Mouse (Mus musculus): ENCODE results near the gene Cep290. TPM values are rescaled to one million over a fixed set of nuclear protein-coding genes. Genes with fewer than 3 reads are reported as not detected.

The Cep290 gene
- total RNA-seq, 2 experiments from 2014 or later: 26.2 to 43.7 TPM

DNA sequence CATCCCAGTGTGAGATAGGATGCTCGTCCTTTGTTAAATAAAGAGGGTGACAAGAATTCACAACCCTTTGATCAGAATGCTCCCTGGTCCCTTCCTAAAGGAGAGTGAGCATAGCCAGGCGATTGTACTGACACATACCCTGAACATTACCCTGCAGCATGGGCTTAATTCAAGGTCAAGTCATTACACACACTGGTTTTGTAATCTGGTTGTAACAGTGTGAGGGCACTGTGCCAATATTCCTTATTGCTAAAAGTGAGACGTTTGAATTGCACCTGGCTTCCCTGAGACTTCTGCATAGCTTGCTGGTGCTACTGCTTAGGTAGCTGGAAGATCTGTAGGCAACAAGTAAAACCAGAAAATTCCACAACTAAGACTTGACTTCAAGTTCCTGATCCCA is 96.8 kb downstream of the Cep290 start:
- ATAC-seq (replicated peaks; ENCODE audit: low FRiP score, low TSS enrichment, poor library complexity, severe bottlenecking): no peak

DNA sequence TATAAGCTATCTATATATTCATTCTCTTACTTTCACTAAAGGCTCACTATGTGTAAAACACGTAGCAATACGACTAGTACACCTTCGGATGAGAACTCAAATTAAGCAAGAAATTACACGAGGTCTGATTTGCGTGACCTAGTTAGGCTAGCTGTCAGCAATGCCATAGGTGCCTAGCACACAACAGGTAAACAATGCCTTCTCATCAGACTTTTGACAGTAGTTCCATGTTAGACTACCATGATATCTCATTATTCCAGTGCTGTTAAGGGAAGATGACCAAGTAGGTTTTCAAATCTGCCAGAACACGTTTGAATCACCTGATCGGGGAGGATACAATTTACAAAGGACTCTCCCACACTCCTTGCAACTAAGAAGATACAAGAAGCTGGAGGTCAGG is 101.2 kb downstream of the Cep290 start:
- peak; percentile 44 for ATAC-seq (replicated peaks; ENCODE audit: low FRiP score, low TSS enrichment, poor library complexity, severe bottlenecking)

DNA sequence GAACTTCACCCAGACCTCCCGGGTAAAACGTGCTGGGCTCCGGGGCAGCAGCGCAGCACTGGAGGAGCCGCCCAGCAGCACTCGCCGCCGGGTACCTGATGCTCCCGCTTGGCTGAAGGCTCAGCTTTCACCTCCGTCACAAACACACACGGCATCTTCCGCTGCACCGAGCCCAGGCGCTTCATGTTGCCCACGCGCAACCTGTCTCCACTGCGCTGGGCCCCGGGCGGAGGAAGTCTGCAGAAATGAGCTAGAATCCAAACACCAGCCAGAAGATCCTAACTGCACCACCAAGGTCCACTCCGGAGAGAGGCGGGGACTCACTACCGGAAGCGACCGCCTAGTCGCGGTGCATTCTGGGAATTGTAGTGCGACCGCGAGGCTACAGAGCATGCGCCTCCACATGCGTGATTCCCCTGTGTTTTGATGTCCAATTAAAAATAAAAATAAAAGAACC is 101.6 kb downstream of the Cep290 start:
- peak; percentile 98 for ATAC-seq (replicated peaks; ENCODE audit: low FRiP score, low TSS enrichment, poor library complexity, severe bottlenecking)

DNA sequence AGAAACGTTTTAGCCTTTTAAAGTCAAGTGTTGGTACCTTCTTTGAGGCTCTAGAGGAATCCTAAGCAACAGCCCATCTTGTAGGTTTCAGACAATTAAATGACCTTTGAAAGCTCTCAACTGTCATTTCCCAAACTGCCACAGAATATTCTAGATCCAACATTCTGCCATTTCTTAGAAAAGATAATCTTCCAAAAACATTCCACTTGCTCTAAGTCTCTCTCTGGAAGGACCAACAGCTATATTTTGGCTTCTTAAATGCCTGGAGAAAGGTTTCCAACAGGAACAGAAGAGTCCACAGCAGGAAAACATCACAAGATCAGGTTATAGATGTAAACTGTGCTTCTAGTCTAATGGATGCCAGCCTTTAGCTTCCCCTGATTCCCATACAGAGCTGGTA is 103.0 kb downstream of the Cep290 start, which contains the start of the genes 4930430F08Rik and 1700017N19Rik:
4930430F08Rik (minus strand) TSS at position 101 of the 400 bp plus-strand sequence.
1700017N19Rik (plus strand) TSS at position 162 of the 400 bp plus-strand sequence.
- ATAC-seq (replicated peaks; ENCODE audit: low FRiP score, low TSS enrichment, poor library complexity, severe bottlenecking): no peak

DNA sequence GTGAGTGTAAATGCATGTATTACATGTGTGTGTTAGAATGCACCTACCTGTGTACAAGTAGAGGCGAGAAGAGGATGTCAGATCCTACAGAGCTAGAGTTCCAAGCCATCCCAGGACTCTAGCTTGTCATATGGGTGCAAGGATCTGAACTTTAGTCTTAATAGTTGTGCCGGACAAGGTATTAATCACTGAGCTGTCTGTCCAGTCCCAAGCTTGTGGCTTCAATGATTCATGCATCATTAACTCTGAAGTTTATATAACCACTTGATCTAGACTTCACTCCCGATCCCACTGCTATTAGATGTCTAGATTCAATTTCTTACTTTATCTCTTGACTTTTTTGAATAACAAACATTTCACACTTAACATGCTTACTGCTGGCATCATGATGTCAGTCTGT is 111.0 kb downstream of the Cep290 start:
- no peak for ATAC-seq (replicated peaks; ENCODE audit: low FRiP score, low TSS enrichment, poor library complexity, severe bottlenecking)

DNA sequence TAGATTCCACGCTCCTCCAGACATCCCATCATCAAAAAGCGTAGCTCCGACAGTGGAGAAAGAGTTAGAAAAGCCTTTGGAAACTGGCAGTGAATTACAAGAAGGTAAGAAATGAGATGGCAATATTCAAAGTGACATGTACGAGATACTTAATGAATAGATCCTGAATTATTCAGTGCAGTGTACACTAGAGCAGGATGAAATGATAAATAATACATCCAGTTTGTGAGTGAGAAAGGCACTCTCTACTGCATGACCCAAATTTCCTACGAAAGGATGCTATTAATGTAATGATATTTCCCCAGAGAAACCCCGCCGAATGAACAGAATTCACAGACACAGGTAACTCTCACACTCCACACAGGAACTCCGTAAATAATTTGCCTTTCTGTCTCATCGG is 116.2 kb downstream of the Cep290 start:
- ATAC-seq (replicated peaks; ENCODE audit: low FRiP score, low TSS enrichment, poor library complexity, severe bottlenecking): no peak

DNA sequence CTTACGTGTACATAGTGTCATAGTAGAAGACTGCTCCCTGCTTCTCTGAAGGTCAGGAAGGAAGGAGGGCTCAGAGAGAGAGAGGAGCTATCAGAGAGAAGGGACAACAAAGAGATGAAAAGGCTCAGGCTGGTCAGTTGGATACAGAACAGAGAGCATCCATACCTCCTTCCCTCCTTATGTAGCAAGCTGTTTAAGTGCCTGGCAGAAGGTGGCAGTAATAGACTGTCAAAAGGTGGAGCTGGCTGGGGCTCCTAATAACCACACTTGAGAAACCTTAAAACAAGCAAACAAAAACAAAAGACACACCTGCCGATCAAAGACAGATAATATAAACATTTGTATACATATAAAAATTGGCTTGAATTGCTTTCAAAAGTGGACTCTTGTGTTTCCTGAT is 116.9 kb downstream of the Cep290 start:
- peak; percentile 61; the same call in 1 of the 2 replicates for ATAC-seq (replicated peaks; ENCODE audit: low FRiP score, low TSS enrichment, poor library complexity, severe bottlenecking)

DNA sequence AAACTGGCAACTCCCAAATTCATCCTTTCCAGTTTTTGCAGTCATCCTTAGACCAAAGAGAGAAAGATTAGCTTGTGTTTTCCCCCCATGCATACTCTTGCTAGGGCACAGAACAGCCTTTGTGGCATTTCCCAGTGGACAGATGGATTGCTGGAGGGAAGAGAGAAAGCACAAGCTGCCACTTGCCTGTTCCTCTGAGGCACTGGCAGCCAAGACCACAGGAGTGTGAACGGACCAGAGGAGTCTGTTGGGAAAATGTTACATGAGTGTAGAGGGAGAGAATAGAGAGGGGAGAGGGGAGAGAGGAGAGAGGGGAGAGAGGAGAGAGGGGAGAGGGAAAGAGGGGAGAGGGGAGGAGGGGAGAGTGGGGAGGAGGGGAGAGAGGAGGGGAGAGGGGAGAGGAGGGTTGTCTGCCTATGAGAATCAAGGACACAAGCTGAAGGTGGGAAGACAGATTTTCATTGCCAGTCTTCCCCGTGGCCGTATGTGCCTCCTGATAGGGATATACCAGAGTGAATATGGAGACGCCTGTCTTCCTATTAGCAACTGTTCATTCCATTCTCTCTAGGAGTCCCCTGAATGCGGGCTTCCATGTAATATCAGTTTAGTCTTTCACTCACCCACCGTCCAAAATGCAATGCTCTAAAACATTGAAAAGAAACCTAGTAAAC is 130.0 kb downstream of the Cep290 start:
- ATAC-seq (replicated peaks; ENCODE audit: low FRiP score, low TSS enrichment, poor library complexity, severe bottlenecking): 0 out of 2 replicates have a peak, but pooled peaks have one; percentile 26

DNA sequence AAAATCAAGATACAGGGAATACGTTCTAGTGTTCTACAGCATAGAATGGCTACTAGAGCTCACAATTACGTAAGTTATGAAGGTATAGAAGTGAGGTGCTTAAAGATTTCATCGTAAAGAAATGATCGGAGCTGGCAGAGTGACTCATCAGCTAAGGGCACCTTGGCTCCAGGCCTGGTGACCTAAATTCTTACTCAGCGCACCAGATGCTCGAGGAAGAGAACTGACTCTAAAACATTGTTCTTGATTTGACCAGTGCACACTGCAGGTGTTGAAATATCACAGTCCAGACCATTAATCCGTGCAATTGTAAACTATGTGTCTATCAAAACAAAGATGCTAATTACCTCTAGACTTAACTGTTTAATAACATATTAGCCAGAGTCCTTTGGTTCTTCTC is 132.1 kb downstream of the Cep290 start:
- ATAC-seq (replicated peaks; ENCODE audit: low FRiP score, low TSS enrichment, poor library complexity, severe bottlenecking): no peak

DNA sequence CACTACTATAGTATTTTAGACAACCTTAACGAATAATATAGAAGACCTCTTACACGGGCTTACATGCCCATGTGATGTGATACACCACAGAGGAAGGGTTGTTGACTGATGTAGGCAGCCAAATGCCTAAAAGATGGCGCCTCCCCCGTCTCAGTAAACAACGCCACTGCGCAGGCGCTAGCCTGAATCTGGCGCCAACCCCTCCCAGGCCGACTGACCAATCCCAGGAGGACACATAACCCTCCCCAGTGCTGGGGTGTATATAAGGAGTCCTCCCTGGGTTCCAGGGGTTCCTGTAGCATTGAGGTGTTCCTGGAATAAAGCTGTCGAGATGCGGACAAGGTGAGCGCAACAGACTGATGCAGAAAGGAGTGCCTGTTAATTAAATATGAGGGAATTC is 132.7 kb downstream of the Cep290 start:
- no peak for ATAC-seq (replicated peaks; ENCODE audit: low FRiP score, low TSS enrichment, poor library complexity, severe bottlenecking)

DNA sequence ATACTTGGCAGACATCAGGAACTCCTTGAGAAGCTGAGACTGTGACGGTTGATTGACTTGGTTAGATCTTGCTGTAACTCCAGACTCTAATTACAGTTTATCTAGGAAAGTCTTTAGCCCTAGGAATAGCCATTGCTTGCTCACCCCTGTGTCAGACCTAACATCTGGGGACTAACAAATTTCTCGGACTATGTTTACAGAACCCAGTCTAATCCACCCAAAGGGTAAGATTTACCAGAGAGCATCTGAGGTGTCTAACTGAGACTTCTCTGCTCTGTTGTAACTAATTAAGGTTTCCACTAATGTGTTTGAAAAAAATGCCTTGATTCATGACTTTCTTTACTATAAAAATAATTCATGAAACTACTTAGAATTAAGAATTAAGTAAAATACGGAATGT is 135.1 kb downstream of the Cep290 start:
- ATAC-seq (replicated peaks; ENCODE audit: low FRiP score, low TSS enrichment, poor library complexity, severe bottlenecking): no peak

Other genes with a start within 250 kb of the Cep290 start
- not detected in 2 replicates for gene Gm4301, start 151.9 kb upstream of the Cep290 start, total RNA-seq (2014; fragmentation: Nextera tagmentation)
- gene Gm4301, start 151.9 kb upstream of the Cep290 start, total RNA-seq (2017): not detected in 2 replicates
- gene Gm4302, start 146.7 kb upstream of the Cep290 start, total RNA-seq (2014; fragmentation: Nextera tagmentation): not detected in 2 replicates
- not detected in 2 replicates for gene Gm4302, start 146.7 kb upstream of the Cep290 start, total RNA-seq (2017)
- not detected in 2 replicates for gene Gm4303, start 141.6 kb upstream of the Cep290 start, total RNA-seq (2014; fragmentation: Nextera tagmentation)
- not detected in 2 replicates for gene Gm4303, start 141.6 kb upstream of the Cep290 start, total RNA-seq (2017)
- not detected in 2 replicates for gene Gm4305, start 136.5 kb upstream of the Cep290 start, total RNA-seq (2014; fragmentation: Nextera tagmentation)
- gene Gm4305, start 136.5 kb upstream of the Cep290 start, total RNA-seq (2017): not detected in 2 replicates
- not detected in 2 replicates for gene Gm4307, start 126.2 kb upstream of the Cep290 start, total RNA-seq (2014; fragmentation: Nextera tagmentation)
- not detected in 2 replicates for gene Gm4307, start 126.2 kb upstream of the Cep290 start, total RNA-seq (2017)
- not detected in 2 replicates for gene Gm4312, start 105.0 kb upstream of the Cep290 start, total RNA-seq (2014; fragmentation: Nextera tagmentation)
- gene Gm4312, start 105.0 kb upstream of the Cep290 start, total RNA-seq (2017): not detected in 2 replicates
- 15.4 and 32.2 TPM in 2 replicates for gene Tmtc3, start 208 bp upstream of the Cep290 start, total RNA-seq (2014; fragmentation: Nextera tagmentation)
- gene Tmtc3, start 208 bp upstream of the Cep290 start, total RNA-seq (2017): 6.6 and 7.9 TPM in 2 replicates
- gene 4930430F08Rik, start 102.9 kb downstream of the Cep290 start, total RNA-seq (2014; fragmentation: Nextera tagmentation): 29.4 and 30.3 TPM in 2 replicates
- 19.1 and 26.2 TPM in 2 replicates for gene 4930430F08Rik, start 102.9 kb downstream of the Cep290 start, total RNA-seq (2017)
- not detected in 2 replicates for gene 1700017N19Rik, start 102.9 kb downstream of the Cep290 start, total RNA-seq (2014; fragmentation: Nextera tagmentation)
- gene 1700017N19Rik, start 102.9 kb downstream of the Cep290 start, total RNA-seq (2017): not detected in 2 replicates

Measured in megakaryocyte-erythroid progenitor cell, adult 5-6 weeks (primary cell).